Mouse (Mus musculus) cerebellum, adult (tissue): ENCODE results near the gene Fam193b.
A peak's percentile ranks its signal among the peaks of the same experiment; 100 is the strongest.

ENCODE experiments used
- ATAC-seq: cut with Nextera tagmentation; 2 replicates; pipeline ENCODE4 v1.9.2; 2017; ENCODE audit warnings: mild to moderate bottlenecking, moderate library complexity, mixed read lengths; ENCODE audit not compliant: insufficient number of reproducible peaks, low FRiP score, low TSS enrichment

The Fam193b gene

DNA sequence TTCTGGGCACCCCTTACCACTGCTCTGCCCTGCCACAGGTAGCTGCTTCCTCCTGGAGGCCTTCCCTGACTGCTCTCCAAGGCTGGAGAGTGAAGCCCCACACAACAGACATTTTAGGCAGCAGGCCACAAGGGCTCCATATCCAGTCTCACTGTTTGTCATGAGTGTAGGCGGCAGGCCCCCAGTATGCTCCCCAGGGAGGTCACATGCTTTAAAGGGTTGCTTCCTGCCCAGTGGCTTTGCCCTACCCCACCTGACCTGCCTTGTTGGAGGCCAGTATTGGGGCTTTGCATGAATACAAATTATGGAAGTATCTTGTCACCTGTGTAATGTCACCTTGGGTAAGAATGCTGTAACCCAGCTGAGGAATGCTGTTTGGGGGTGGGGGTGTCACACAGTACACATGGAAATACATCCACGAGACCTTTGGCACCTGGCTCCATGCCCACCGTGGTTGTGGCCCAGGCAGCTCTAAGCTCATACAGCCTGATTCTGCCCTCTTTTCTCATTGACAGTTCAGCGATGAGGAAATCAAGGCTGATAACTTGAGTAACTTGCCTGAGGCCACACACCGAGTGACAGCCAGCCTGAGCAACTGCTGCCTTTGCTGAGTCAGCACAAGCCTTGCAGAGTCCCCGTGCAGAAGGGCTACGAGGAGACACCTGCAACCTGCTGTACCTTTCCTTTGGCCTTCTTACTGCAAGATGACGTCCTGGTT, 41.6 kb downstream of the Fam193b start, which contains the start of gene Dok3:
TSS of gene Dok3 (minus strand) at position 99 of the 718 bp plus-strand sequence.
- ATAC-seq = no peak

DNA sequence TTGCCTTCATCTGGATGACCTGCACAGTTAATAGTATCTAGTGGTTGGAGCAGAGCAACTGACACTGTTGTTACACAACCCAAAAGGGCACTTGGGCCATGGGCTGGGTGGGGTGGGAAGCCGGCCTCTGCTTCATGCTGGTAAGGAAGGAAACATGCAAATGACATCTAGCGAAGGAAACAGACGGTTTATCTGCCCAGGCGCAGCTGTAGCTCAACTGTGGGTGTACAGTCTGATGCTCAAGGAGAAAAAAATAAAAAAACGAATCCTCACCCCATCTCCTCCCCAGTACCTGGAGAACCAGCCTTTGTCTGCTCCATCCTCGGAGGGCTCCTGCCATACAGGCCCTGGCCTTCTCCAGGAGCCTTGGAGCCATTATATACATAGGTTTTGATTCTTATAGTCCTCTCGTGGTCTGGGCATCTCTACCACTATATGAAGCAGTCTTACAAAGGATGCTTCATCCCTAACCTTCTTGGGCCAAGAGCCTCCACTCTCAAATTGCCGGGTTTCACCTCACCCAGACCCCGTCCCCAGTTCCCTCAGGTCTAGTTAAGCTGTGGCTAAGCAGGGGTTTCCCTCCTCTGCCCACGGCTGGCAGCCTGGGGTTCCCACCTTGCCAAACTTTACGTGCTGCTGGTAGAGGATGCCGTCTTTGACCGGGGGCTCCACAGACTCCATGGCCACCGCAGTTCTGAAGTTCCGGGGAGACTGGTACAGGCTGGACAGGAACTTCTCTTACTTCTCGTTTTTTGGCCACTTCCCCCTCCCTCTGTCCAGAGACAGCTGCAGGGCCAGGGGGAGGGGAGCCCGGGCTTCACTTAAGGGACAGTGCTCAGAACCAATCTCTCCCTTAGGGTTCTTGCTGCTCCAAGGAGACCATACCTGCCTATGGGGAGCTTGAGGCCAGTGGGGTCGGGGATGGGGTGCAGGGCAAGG, 42.8 kb downstream of the Fam193b start:
- ATAC-seq = no peak

DNA sequence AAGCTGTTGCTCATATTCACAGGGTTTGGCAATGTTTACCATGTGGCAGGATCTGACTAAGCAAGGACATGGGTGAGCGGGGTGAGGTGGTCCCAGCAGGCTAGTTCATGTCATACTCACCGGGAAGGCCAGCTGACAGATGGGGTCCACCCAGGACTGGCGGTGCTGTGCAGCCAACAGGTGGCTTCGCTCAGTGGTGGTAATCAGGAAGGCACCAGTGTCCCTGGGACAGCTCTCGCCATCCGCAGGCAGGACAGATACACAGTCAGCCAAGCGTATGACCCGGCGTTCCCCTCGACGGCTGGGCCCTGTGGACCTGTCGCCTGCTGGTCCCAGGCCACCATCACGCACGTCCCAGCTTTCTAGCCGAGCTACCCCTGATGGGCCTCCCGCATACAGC, 43.7 kb downstream of the Fam193b start:
- ATAC-seq = no peak

DNA sequence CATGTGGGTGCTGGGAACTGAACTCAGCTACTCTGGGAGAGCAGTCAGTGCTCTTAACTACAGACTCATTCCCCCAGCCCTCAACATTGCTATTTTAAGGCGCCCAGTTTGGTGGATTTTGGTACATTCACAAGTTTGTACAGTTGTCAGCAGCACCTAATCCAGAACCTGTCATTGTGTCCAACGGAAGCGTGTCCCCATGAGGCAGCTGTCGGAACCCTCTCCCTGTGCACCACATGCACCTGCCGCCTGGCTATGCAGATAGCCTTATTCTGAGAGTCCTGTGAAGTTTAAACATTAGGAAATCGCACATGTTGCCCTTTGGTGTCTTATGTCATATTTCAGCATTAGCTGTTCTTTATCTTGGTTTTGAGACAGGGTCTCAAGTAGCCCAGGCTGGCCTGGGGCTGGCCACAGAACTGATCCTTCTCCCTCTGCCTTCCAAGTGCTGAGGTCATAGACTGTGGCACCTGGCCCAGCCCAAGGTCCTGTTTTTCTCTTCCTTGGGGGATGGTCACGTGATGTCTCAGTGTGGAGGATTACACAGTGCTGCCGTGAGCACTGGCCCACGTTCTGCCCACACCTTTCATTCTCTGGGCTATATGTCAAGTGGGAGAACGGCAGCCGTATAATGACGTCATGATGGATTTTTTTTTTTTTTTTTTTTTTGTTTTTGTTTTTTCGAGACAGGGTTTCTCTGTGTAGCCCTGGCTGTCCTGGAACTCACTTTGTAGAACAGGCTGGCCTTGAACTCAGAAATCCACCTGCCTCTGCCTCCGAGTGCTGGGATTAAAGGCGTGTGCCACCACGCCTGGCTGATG, 45.0 kb downstream of the Fam193b start:
- no peak for ATAC-seq

DNA sequence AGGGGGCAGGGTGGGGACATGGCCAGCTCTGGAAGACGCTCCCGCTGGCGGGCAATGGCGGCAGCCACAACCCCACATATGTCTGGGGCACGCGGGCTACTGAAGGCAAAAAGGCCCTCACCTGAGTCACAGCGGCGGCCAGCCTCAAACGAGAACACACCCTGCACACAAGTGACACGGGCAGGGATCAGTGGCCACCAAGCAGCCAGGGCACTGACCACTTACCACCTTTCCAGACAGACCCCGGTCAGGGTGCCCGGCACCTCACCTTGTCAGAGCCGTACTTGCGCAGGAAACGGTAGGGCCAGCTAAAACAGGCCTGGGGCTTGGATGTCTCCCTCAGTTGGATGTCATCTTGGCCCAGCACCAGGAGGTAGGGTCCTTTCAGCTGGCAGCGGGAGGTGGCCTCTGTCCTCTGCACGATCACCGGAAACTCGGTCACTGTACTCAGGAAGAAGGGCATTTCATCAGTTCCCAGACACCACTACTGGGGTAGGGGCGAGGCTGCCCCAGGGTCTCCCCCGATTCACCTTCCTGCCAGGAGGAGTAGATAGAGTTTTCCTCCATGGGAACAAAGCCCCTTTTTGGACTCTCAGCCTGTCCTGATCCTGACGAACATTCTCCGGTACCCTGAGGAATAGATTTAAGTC, 46.8 kb downstream of the Fam193b start:
- no peak for ATAC-seq

DNA sequence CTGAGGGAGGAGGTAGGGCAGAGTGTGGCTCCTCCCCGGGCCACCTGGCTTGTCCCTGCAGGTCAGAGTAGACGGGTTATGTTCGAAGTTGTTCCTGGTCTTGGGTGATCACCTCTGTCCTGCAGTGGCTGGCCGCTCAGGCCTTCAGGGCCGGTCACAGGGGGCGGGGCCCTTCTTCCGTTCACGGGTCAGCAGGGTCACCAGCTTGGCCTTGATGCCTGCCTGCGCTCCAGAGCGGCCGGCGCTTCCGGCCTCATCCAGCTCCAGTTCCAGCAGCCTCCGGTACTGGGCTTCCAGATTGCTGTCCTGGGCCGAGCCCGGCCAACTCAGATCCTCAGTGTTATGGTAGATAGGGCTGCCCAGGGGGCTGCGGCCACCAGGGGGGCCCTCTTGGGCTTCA, 47.6 kb downstream of the Fam193b start:
- no peak for ATAC-seq

DNA sequence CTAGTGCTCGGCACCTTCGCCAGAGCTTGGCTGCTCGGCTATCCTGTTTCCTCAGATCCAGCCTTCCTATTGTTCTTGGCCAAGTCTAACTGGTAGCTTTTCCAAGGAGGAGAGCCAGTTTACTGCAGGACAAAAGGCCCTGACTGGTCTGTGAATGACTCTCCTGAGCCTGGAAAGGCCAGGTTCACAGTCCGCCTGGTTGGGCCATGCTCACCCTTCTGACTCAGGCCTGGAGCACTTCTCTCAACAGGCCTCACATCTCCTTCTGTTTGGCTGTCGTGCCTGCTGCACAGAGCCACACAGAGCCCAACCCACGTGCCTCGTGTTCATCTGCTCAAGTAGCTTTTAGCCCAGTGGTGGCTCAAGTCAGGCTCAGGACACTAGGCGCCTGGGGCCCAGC, 48.2 kb downstream of the Fam193b start:
- no peak for ATAC-seq

DNA sequence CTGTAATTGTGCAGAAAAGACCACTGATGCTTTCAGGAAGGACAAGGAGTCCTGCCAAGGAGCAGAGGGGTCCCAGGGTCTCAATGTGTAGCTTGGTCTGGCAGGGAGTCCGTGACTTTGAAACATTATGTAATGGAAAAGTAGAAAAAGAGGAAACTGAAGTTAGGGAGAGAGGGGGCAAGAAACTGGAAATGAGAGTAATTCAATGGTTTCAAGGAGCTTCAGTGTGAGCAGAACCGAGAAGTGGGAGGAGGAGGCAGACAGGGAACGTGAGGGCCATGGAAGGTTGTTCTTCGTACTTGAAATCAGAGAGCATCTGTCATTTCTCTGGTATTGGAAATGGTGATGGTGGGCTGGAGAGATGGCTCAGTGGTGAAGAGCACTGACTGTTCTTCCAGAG, 51.3 kb downstream of the Fam193b start:
- no peak for ATAC-seq

DNA sequence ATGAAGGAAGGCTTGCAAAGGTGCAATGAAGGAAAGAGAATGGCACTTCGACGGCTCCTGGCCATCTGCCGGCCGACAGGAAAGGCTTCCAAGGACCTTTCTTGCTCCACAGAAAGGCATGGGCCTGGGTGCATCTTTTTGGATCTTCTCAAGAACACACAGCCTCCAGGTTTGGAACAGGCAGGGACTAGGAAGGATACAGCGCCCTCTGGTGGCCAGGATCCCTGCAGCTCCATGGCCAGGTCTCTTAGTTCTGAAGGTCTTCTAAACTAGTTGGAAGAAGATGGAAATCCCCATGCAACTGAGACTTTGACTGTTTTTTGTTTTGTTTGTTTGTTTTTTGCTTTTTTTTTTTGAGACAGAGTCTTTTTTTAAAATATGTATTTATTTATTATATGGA, 54.0 kb downstream of the Fam193b start:
- no peak for ATAC-seq

DNA sequence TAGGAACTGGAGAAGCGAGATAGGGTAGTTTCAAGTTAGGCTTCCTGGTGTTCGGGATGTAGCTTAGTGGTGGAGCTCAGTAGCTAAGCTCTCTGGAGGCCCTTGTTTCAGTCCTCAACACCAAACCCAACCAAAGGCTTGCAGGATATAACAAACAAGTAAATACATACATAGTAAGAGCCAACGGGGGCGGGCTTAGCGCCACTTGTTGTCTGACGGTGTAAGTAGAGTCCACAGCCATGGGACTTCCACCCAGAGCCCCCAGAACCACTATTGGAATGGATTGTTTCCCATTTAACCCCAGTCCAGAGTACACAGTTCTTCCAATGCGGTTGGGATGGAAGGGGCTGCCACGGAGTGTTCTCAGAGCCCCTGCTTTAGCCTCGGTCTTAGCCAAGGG, 57.1 kb downstream of the Fam193b start:
- no peak for ATAC-seq

DNA sequence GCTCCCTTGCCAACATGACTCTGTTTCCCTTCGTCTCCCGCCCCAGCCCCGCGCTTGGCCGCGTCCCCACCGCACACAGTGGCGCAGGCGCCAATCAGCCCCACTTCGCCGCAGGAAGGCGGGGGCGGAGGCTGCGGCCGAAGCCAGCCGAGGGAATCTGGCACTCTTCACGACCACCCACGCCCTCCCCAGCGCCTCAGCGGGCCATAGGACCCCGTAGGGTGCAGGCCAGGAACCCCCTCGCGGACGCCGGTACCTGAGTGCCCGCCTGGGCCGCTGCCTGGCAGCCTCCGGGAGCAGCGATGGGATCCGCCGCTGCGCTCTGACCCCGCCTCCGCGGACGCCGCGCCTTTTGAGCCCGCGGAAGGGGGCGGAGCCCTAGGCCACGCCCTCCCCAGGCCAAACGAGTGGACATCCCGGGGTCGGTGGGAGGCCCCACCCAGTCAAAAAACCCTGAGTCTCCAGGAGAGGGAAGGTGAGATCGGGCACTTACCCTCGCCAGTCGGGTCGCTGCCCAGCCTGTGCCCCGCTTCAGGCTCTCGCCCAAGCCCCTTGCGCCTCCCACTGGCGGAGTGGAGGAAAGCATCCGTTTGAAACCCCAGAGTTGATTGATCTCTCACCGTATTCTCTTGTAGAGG, 57.7 kb downstream of the Fam193b start, which contains the start of gene Pdlim7:
TSS of gene Pdlim7 (minus strand) at position 566 of the 638 bp plus-strand sequence.
- peak; percentile 71 for ATAC-seq

DNA sequence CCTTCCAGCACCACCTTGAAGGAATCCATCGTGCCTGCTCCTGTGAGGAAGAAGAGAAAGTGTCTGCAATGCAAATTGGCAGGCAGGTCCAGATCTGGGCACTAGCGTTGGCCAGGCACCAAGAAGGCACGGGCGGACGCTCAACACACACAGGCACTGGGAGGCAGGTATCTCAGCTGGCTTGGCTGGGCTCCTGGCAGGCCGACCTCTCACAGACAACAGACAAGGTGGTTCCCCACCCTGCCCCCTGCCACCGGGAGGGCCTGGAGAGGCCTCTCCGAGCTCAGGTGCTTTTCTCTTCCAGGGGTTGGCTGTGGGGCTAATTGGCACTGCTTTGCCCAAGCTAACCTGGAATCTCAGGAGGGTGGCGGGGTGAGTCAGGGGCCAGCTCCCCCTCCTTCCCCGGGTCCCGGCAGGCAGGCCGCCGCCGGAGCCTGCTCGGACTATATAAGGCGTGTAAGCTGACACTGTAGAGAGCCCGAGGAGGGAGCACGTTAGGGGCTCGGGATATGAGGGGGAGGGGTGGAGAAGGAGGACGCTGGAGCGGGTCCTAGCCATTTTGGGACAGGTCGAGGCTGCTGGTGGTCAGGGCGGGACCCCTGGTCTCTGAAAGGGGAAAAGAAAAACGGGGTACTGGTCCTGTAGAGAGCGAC, 58.4 kb downstream of the Fam193b start:
- ATAC-seq = 0 out of 2 replicates have a peak, but pooled peaks have one; percentile 19

DNA sequence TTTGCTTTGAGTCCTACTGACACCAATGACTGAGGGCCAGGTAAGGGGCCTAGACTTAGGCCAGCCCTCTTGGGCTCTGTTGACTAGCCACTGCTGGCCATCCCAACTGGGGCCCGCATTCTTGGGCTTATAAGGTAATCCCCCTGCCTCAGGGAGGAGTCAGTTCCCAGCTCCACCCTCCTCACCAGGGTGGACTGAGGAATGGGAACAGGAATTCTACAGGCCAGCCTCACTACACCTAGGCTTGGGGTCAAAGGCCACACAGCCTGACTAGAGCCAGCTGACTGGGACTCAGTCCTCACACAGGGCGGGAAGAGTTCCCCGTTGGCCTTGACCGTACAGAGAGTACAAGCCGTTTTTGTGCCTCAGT, 59.4 kb downstream of the Fam193b start:
- no peak for ATAC-seq

DNA sequence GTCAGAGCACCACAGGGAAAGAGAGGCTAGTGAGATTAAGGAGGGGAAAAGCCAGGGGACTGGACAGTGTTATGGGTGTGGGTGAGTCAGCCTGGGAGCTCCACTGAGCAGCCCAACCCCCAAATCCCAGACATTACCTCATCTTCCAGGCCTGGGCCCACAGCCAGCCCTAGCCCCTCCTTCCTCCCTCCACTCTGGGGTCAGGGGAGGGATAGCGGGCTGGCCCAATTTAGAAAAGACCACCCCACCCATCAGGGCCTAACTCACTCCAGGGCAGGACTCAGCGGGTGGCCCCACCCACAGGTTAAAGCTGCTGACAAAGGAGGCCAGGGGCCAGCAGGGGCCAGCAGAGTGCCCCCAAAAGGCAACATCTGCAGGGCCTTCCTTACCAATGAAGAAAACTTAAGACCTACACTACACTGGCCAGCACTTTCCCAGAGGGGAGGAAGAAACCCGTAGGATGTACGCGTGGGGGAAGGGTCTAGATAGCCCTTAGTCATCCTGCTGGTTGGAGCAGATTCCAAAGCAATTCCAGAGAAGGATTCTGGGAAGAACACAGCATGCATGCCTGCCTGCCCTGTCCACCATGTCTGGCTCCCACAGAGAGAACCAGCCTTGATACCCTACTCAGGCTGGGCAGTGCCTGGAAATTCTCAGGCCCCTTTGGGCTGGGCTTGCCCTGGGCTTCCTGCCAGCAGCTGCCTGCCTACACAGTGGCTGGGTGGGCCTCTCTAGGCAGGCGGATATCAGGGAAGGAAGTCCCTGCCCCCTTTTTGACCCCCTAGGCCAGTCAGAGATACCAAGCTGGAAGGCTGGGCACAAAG, 60.0 kb downstream of the Fam193b start:
- ATAC-seq = no peak

DNA sequence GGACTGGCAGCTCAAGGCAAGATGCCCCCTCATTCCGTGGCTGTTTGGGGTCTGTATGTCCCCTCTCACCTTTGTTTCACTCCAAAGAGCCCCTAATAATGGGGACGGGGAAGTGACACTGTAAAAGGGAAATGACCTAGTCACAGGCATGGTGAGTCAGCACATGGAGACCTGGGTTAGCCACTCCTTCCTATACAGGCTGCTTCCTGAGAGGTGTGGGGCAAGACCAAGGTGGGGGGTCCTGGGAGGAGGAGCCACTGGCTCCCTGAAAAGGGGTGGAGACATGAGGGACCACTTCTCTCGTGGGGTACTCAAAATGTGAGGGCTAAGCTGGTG, 60.6 kb downstream of the Fam193b start:
- no peak for ATAC-seq

DNA sequence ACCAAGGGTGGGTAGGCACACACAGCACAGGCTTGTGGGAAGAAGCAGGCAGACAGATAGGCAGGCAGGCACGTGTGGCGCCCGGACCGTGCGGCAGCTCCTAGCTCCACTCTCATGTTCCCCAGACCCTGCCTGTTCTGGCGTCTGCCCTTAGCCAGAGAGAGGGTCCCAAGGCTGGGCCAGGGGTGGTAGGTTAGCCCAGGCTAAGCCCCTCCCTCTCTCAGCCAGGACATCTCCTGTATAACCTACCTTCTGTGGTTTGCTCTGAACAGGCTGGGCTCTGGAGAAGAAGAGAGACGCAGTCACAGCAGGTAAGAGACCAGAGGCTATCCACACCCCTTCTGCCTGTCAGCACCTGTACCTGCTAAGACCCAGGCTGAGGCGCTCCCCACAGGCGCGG, 62.4 kb downstream of the Fam193b start:
- ATAC-seq = no peak

DNA sequence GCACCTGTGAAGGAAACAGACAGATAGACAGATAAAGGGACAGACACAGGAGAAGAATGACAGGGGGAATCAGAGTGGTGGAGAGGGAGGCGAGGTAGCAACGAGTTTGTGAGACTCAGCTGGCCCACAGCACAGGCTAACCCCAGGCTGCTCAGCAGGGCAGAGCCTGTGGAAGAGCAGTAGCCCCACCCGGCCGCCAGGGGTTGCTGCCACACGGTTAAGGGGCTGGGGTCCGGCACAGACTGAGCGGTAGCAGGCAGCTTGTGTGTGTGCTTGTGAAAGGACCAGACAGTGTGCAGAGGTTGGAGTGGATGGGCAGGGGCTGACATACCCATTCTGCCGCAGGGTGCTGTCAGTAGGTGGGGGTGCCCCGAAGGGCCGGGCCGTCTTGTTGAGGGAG, 63.0 kb downstream of the Fam193b start:
- ATAC-seq = no peak

DNA sequence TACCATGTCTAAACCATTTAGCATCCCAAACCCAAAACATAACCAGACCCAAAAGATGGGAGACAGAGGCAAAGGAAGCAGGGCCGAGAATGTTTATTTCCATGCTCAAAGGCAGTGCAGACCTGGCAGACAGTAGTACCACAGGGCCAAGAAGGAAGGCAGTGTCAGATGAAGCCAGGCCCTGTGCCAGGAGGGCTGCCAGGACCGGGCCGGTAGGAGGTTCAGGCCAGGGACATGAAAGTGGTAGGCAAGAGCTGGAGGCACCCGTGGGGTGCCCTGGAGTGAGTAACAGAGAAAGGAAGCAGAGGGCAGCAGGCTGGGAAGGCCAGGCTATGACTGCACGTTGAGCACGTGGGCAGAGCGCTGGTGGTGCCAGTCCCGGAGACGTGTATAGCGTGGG, 64.2 kb downstream of the Fam193b start:
- no peak for ATAC-seq
